Mouse (Mus musculus) left cerebral cortex, adult 2 months (tissue): ENCODE data around the gene Ets1. TPM values are rescaled to one million over a fixed set of nuclear protein-coding genes. Genes with fewer than 3 reads are reported as not detected.

Experiments
- DNase-seq, 2 experiments: peaks; one replicate each; pipeline ENCODE4 v3.0.0; 2021 to 2022; ENCODE audit warnings: low spot score in 2 of 2, mixed read lengths in 1 of 2; ENCODE audit errors: extremely low spot score in 1 of 2
- H3K27ac ChIP-seq: fragments of 200-600 bp; 2 replicates; pipeline ENCODE4 v1.8.1; 2022
- H3K4me3 ChIP-seq: fragments of 200-600 bp; 2 replicates; pipeline ENCODE4 v1.8.1; 2022
- CTCF ChIP-seq: fragments of 200-600 bp; IDR thresholded peaks from 2 replicates; pipeline ENCODE4 v1.8.1; 2022; ENCODE audit warnings: antibody characterized with exemption, mild to moderate bottlenecking, moderate library complexity
- intact Hi-C: fragments of 180-260 bp; cut with DNase I; formaldehyde crosslinking; loops from one replicate; pipeline ENCODE4 v1.15.1; 2025
- total RNA-seq, 2 experiments: library from RNA; stranded (reverse); gene quantifications; 2 replicates each; pipeline ENCODE4 v1.2.3; 2021

The Ets1 gene
- total RNA-seq, 2 experiments from 2014 or later: 7.8 to 11.2 TPM

- H3K4me3 ChIP-seq: peak overlapping the region; percentile 23
- peak; percentile 21 to 38 for DNase-seq
- intact Hi-C loops: loop anchor here (5.0 kb wide), 1 partner anchor 270 kb away; no protein-coding TSS in a partner anchor
- TF ChIP-seq CTCF: no peak
- peak overlapping the region; percentile 53 for H3K27ac ChIP-seq
Observed at GRCm38 (mm10) chr9:32671970-32672859, 36.2 kb downstream of the Ets1 start.

DNA sequence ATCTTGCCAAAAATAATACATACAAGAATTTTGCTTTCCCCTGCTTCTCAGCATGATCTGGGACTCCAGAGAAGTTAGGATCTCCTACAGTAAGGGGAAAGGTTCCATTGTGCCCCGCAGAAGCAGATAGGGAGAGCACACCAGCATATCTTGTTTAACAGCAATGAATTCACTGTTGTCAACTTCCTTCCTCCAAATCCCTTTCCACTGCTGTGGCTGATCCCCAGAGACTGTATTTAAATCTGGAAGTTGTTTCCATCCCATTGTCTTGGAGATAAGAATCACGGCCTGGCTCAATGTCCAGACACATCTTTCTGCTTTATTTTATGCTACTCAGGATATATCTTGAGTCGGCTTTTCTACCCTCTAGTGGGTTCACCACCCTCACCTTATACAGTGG is 37.9 kb downstream of the Ets1 start:
- intact Hi-C loops: loop anchor here (5.0 kb wide), 1 partner anchor 268 kb away; no protein-coding TSS in a partner anchor
- H3K4me3 ChIP-seq: no peak overlapping the region
- TF ChIP-seq CTCF: no peak
- no peak overlapping the region for H3K27ac ChIP-seq
- DNase-seq: no peak

- TF ChIP-seq CTCF: no peak
- DNase-seq: no peak
- no peak overlapping the region for H3K4me3 ChIP-seq
- H3K27ac ChIP-seq: no peak overlapping the region
- intact Hi-C loops: no loop called here
Observed at GRCm38 (mm10) chr9:32675671-32676409, 39.8 kb downstream of the Ets1 start.

DNA sequence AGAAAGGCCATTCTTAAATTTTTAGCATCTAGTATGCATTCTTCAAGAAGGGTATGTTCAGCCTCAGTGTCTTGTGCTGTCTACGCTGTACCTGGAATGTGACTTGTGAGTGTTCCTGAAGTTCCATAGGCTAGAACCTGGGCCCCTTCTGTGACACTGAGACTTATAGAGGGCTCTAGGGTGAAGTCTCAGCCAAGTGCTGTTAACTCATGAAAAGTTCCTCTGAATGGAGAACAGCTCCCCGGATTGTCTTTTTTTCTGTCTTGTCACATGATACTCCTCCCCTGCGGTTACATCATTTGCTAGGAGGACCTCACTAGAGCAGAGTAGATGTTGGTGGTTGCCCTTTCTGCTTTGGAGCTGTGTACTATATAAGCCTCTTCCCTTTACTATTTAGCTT is 40.5 kb downstream of the Ets1 start:
- no peak for TF ChIP-seq CTCF
- Histone ChIP-seq H3K27ac (no peak overlapping the region), H3K4me3 (no peak overlapping the region)
- no peak for DNase-seq
- intact Hi-C loops: no loop called here

DNA sequence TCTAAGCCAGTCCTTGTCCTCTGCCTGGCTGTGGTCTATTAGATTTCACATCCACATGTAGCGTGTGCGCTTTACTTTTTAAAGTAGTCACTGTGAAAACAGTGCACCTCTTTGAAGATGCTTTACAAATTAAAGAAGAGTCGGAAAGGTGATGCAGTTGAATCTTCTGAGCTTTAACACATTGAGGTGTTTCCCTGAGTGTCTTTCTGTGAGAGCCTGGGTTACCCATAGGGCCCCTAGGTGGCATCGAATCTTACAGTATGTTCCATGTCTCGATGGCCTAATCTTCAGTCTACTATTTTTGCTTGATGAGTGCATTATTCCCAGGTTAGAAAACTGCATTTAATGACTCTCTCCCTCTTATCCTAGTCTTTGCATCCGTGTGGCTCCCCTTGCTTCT is 41.6 kb downstream of the Ets1 start:
- Histone ChIP-seq H3K27ac (no peak overlapping the region), H3K4me3 (no peak overlapping the region)
- no peak for DNase-seq
- intact Hi-C loops: no loop called here
- no peak; the same call in 1 of the 2 replicates for TF ChIP-seq CTCF

DNA sequence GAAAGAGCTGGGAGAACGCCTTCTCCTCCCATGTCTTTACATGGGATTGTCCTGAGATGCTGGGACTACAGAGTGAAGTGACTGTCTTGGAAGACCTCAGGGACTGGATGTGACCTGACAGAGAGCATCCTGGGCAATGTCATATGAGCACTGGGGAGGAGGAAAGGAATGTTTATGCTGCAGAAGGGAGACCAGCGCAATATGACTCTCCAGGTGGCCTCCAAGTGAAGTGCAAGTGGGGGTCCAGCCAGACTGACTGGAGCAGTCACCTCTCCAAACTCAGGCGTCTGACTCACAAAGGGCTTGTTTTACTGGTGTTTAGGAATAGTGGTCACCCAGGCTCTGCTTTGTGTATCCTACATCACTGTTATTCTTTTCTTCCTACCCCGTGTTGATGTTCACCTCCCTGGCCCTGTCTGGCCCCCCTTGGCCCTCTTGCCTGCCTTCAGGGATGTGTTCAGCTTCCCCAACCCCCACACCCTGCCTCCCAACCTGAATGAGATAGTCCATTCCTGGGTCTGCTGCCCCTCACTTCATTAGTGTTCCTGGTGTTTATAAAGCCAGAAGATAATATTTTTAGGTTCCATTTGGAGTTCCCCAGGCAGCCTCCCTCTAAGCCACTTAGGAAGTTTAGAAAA is 42.2 kb downstream of the Ets1 start:
- intact Hi-C loops: no loop called here
- no peak overlapping the region for H3K27ac ChIP-seq
- no peak for DNase-seq
- no peak overlapping the region for H3K4me3 ChIP-seq
- TF ChIP-seq CTCF: no peak

- TF ChIP-seq CTCF: no peak
- H3K27ac ChIP-seq: no peak overlapping the region
- no peak overlapping the region for H3K4me3 ChIP-seq
- intact Hi-C loops: no loop called here
- no peak for DNase-seq
Observed at GRCm38 (mm10) chr9:32679531-32679930, 43.5 kb downstream of the Ets1 start.

DNA sequence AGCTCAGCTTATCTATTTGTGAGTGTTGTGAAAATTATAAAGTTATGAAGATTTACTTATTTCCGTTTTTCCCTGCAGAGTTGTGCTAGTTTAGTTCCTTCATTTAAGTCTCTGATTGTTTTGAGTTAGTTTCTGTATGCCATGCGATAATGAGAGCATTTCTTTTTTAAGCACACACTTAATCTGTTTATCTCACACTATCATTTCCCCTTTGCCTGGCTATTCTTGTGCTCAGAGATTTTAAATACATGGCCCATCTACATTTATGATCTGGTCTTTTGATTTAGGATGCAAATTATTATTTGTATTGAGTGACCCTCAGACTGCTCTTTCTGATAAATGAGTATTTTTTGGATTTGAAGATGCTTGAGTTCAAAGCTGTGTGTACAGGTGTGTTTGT is 44.2 kb downstream of the Ets1 start:
- intact Hi-C loops: no loop called here
- DNase-seq: no peak
- no peak overlapping the region for H3K4me3 ChIP-seq
- no peak for TF ChIP-seq CTCF
- no peak overlapping the region for H3K27ac ChIP-seq

DNA sequence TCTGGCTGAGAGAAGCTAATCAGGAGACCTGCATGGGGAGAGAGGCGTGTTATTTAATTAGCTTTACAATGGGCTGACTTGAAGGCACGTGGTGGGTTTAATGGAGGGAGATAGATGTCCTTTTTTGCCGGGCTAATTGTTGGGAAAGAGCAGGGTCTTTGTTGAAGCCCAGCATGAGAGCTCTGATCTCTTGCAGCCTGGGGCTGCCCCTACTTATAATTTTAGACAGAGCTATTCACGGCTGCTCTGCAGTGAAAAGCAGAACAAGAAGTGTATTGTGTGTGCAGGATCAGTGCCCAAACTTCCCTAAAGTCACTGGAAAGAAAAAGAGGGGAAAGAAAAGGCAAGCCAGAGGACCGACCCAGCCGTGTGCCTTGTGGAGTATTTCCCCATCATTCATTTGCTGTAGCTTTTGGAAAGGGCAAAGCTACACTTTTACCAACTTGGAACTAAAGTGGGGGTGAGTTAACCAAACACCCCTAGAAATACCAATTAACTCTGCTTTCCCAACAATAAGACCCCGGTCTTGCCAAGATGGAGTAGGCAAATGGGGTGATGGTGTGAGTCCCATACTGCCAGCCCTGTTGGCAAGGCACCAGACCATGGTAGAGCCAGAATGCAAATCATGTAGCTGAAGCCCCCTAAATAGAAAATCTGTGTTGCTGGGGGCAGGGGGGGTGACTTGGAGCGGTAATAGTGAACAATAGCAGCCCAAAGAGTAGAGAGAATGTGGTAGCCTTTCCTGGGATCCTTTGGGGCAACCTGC is 50.0 kb downstream of the Ets1 start:
- Histone ChIP-seq H3K4me3 (no peak overlapping the region), H3K27ac (no peak overlapping the region)
- intact Hi-C loops: no loop called here
- TF ChIP-seq CTCF: no peak
- DNase-seq: no peak

DNA sequence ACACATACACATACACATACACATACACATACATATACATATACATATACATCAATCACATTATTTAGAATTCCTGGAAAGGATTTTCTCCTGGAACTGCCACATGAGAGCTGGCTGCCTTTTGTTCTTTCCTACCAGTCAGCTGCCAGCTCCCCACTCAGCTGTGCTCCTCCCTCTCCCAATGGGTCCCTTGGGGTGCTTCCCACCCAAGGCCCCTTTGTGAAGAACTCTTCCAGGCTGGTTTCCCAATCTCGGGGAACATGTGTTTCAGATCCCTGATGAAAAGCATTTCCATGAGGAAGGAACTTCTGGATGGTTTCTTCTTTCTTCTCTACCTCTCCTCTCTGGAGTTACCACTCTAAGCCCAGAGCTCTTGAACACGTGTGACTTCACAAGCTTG is 52.3 kb downstream of the Ets1 start:
- Histone ChIP-seq H3K27ac (no peak overlapping the region), H3K4me3 (no peak overlapping the region)
- intact Hi-C loops: no loop called here
- no peak for TF ChIP-seq CTCF
- no peak for DNase-seq

- no peak for DNase-seq
- Histone ChIP-seq H3K4me3 (no peak overlapping the region), H3K27ac (no peak overlapping the region)
- intact Hi-C loops: no loop called here
- no peak for TF ChIP-seq CTCF
Observed at GRCm38 (mm10) chr9:32691151-32691925, 55.3 kb downstream of the Ets1 start.
